Mouse (Mus musculus): Measurements from ENCODE around the gene Polr2a. TPM values are rescaled to one million over a fixed set of nuclear protein-coding genes. Genes with fewer than 3 reads are reported as not detected.

Gene Polr2a
- total RNA-seq, 2 experiments from 2014 or later: 92.4 to 108 TPM

- DNase-seq (ENCODE audit: low spot score in 2 of 2): no peak
Measured at GRCm38 (mm10) chr11:69787306-69787705, 28.9 kb upstream of the Polr2a start.

- no peak for DNase-seq (ENCODE audit: low spot score in 2 of 2)
Measured at GRCm38 (mm10) chr11:69784793-69785272, 26.4 kb upstream of the Polr2a start.

DNA sequence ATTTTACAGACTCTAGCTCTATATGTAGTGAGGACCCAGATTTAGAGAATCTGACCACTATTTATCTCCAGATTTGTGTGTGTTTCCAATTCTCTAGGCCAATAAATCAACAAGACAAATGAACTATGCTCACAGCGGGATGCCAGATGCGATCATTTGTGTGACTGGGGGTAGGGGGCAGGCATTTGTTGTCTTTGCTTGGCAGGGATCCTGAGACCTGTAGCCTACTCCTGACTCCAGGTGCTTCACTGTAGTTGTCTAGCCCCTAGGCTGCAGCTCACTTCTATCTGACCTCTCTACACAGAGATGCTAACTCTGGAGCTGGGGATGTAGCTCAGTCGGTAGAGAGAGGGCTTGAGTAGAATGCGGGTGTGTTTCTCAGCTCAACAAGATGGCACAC is 23.4 kb upstream of the Polr2a start:
- no peak for DNase-seq (ENCODE audit: low spot score in 2 of 2)

- DNase-seq (ENCODE audit: low spot score in 2 of 2): no peak
Measured at GRCm38 (mm10) chr11:69778985-69779384, 20.5 kb upstream of the Polr2a start.

- DNase-seq (ENCODE audit: low spot score in 2 of 2): no peak
Measured at GRCm38 (mm10) chr11:69778258-69778982, 20.0 kb upstream of the Polr2a start.

- DNase-seq (ENCODE audit: low spot score in 2 of 2): no peak
Measured at GRCm38 (mm10) chr11:69777504-69778257, 19.2 kb upstream of the Polr2a start.

DNA sequence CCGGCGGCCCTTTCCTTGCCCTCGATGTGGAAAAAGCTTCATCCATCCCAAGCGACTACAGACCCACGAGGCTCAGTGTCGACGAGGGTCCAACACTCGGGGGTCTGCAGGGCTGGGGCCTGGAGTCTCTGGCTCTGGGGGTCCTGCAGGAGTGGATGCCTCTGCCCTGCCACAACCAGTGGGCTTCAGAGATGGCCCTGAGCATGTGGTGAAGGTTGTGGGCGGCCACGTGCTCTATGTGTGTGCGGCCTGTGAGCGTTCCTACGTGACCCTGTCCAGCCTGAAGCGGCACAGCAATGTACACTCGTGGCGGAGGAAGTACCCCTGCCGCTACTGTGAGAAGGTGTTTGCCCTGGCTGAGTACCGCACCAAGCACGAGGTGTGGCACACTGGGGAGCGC is 18.1 kb upstream of the Polr2a start:
- DNase-seq (ENCODE audit: low spot score in 2 of 2): no peak

DNA sequence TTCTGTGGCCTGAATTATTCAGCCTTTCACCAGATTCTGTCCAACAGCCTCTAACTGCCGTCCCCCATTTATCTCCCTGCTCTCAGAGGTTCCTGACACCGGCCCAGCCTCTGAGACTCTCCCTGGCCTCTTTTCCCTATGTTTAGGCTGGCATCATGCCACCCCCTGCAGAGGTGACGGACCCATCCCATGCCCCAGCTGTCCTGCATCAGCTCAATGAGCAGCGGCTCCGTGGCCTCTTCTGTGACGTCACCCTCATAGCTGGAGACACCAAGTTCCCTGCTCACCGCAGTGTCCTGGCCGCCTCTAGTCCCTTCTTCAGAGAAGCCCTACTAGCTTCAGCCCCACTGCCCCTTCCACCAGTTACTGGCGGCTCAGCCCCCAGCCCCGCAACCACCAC is 17.3 kb upstream of the Polr2a start:
- no peak for DNase-seq (ENCODE audit: low spot score in 2 of 2)

DNA sequence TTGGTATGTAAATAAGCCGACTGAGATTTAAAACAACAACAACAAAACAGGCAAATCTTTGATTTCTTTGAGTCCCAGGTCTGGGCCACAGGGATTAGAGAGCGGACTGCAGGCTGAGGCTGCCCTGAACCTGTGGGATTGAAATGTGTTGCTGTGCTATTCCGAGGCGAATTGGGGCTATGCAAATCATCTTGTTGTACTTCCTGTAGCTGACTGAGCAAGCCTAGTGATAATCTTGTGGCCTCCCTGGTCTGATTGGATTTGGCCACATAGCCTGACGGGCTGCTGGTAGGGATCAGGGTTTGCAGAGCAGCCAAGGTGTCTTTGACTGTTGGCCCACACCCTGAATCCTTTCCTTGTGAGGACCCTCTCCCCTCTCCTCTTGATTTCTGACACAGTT is 16.5 kb upstream of the Polr2a start:
- DNase-seq (ENCODE audit: low spot score in 2 of 2): no peak

DNA sequence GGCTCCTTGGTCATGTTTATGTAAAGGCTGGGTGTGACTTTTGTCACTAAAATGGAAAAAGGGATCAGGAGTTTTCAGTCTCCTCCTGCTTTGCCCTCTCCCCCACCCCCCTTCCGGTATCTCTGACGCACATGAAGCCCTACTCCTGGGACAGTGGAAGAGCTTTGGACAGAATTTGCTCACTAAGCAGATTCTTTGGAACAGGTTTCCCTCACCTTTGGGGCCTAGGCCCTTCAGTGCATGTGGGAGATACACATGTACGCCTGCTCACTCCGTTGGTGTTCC is 9.1 kb upstream of the Polr2a start:
- DNase-seq (ENCODE audit: low spot score in 2 of 2): no peak

DNA sequence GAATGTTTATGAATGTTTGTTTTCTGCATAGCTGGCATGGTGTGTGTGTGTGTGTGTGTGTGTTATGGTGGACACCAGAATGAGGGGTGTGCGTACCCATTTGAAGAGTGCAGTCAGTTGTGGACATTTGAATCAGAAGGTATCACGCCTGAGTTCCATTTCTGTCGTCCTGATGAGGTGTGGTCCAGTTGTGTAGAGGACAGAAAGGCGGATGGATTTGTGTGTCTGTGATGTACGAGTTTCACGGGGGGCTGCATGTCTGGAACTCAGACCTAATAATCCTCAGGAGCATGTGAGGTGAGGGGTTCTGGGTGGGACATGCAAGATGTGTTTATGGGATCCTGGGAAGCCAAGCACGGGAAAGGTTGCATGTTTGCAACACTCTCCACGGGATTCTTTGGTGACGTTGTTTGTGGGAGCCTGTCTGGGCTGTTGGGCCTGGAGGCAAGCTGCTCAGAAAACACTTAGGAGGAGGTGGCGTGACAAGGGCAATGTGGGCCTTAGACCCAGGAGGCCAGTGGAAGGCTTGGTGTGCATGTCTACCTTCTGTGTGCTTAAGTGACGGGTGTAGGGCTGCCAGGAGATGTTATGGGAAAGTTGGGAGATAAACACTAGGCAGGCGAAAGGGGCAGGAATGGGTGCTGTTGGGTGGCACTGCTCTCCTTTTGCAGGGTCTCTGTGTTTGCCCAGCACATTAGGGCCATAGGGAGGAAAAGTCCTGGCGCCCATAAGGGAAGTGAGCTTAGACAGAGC is 8.6 kb upstream of the Polr2a start:
- DNase-seq (ENCODE audit: low spot score in 2 of 2): no peak

GRCm38 (mm10) chr11:69766126-69766609 is 7.7 kb upstream of the Polr2a start:
- DNase-seq (ENCODE audit: low spot score in 2 of 2): peak; percentile 41 to 50

GRCm38 (mm10) chr11:69765221-69766125 is 7.0 kb upstream of the Polr2a start, which contains the start of gene Zbtb4:
Gene Zbtb4 (plus strand): TSS chr11:69765912.
- peak in 1 of 2 experiments; percentile 19 for DNase-seq (ENCODE audit: low spot score in 2 of 2)

- DNase-seq (ENCODE audit: low spot score in 2 of 2): no peak
Measured at GRCm38 (mm10) chr11:69763551-69763950, 5.1 kb upstream of the Polr2a start.

DNA sequence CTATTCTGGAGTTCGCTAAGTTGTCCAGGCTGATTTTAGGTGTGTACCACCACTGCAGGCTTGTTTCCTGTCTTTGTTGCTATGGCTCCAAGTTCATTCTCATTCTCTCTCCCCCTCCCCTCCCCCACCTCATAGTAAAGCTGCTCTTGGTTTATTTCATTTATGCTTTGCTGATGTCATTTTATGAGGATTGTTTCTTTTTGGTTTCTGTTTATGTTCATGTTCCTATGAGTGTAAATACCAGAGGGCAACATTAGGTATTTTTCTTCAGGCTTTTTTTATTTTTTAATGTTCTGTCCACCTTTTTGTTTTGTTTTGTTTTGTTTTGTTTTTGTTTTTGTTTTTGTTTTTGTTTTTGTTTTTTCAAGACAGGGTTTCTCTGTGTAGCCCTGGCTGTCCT is 3.4 kb upstream of the Polr2a start, which contains the start of gene Slc35g3:
Gene Slc35g3, minus strand, starts transcription at position 101 of the 400 bp plus-strand sequence.
- DNase-seq (ENCODE audit: low spot score in 2 of 2): no peak

DNA sequence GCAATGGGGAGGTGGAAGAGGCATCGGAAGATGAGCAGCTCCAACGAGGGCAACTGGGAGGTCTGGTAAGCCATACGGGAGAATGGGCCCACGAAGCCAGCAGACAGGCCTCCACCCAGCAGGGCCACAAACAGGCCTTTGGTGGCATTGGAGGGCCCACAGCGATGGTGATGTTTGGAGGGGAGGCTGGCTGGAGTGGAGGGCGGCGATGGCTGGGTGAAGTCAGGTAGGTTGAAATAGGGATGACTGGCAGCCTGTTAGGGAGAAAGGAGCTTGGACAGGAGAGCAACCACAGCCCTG is 2.4 kb upstream of the Polr2a start:
- no peak for DNase-seq (ENCODE audit: low spot score in 2 of 2)

- DNase-seq (ENCODE audit: low spot score in 2 of 2): no peak
Measured at GRCm38 (mm10) chr11:69760160-69760900, 1.9 kb upstream of the Polr2a start.

- DNase-seq (ENCODE audit: low spot score in 2 of 2): peak; percentile 49 to 82
Measured at GRCm38 (mm10) chr11:69758971-69759721, 709 bp upstream of the Polr2a start.

DNA sequence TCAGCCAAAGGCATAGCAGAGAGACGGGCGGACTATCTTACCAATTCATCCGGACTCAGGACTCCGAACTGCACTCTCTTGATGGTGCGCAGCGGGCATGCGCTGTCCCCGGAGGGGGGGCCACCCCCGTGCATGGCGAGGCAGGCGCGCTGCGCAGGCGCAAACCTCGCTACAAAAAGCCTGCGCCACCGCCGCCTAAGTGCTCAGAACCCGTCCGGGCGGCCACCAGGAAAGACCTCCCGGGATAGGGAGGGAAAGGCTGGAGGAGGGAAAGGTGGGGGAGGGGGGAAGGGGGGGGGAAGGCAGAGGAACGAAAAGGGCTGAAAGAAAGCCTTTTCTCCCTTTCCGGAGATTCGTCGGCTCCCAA is 364 bp downstream of the Polr2a start:
- peak; percentile 98 for DNase-seq (ENCODE audit: low spot score in 2 of 2)

All from adrenal gland, postnatal 4 days (tissue).